Mouse (Mus musculus) heart, adult 9 months (tissue): ENCODE results near the gene Rpl36al.

ENCODE experiments used
- DNase-seq, 2 experiments: peaks; one replicate each; pipeline ENCODE4 v3.0.0; 2022; ENCODE audit warnings: low spot score in 2 of 2

The Rpl36al gene

DNA sequence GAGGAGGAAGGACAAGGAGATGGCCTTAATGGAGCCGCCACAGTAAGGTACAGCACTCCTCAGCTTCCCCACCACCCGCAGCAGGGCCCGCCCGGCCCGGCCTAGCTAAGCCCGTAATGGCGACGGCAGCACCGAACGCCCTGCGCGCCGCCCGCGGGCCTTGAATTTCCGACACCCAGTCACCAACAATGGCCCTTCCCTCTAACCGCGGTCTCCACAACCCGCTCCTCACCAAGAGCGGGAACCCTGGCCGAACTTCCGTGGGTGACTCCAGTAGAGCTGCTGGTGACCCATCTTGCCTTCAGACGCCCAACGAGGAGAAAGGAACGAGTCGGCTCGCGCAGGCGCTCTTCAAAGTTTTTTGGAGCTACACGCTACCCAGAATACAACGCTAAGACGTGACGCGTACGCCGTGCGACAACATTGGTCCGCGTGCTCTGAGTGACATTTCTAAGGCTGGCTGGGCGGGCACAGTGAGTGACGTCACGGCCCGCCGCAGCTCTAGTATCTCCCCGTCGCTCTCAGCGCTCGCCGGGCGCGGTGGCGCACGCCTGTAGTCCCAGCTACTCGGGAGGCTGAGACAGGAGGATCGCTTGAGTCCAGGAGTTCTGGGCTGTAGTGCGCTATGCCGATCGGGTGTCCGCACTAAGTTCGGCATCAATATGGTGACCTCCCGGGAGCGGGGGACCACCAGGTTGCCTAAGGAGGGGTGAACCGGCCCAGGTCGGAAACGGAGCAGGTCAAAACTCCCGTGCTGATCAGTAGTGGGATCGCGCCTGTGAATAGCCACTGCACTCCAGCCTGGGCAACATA, 24.9 kb downstream of the Rpl36al start, which contains the start of gene Rps29:
Gene Rps29 (minus strand): TSS at position 422 of the 813 bp plus-strand sequence.
- peak; percentile 97 to 98 for DNase-seq

DNA sequence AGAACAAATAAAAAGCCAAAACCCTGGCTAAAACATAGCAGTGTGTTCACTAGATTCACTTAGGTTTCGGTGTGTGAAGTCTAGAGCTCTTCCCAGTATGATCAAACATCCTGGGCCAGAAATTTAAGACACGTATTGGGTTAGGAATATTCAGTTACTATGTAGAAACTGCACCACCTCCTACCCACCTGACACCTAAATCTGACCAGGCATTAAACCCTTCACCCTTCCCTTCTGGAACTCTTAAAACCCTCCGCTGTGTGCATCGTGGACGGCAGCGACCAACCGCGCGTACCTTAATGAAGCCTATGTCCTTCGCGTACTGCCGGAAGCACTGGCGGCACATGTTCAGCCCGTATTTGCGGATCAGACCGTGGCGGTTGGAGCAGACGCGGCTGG, 25.5 kb downstream of the Rpl36al start:
- peak in 1 of 2 experiments; percentile 16 for DNase-seq

GRCm38 (mm10) chr12:69157107-69157506, 26.8 kb downstream of the Rpl36al start:
- no peak for DNase-seq

DNA sequence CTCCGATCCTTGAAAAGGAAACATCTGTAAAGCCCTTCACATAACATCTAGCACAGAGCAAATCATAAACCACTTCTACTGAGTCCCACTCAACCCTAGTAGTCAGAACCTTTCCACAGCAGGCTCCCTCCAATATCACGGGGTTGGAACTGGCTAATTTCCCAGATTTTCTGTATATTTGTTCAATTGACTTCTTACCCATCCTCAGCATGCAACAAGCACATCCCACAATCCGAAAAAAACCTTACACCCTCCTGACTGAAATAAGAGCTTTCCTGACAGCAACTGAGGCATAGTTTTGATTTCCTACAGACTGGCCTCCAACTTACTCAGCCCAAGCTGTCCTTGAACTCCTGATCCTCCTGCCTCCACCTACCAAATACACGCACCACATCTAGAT, 27.4 kb downstream of the Rpl36al start:
- no peak for DNase-seq

DNA sequence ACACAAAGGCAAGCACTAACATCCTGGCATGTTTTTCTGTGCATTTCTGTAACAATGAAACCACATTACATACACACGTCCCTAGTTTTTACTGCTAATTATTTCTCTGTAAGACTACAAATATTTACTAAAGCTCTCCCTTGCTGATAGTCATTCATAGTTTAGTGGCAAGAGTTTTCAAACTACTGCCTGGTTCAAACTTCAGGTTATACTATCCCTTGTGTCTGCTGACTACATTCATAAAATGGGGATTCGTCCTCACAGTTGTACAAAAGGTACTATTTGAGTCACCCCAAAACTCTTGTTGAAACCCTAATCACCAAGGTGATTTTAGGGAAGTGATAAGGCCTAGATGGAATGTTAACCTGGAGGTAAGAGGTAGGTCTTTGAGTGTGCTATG, 28.0 kb downstream of the Rpl36al start:
- no peak for DNase-seq

GRCm38 (mm10) chr12:69150049-69150448, 33.8 kb downstream of the Rpl36al start:
- DNase-seq: no peak

- DNase-seq: peak; percentile 31 to 49
Observed at GRCm38 (mm10) chr12:69147166-69147735, 36.6 kb downstream of the Rpl36al start.

- DNase-seq: no peak
Observed at GRCm38 (mm10) chr12:69143460-69143859, 40.4 kb downstream of the Rpl36al start.

GRCm38 (mm10) chr12:69139841-69140240, 44.0 kb downstream of the Rpl36al start:
- no peak for DNase-seq

- DNase-seq: no peak
Observed at GRCm38 (mm10) chr12:69139201-69139600, 44.7 kb downstream of the Rpl36al start.
